Mouse (Mus musculus): ENCODE data around the gene Tcf7l2. TPM values are rescaled to one million over a fixed set of nuclear protein-coding genes. Genes with fewer than 3 reads are reported as not detected.

Tcf7l2 gene
- total RNA-seq (2014; fragmentation: Nextera tagmentation) (16.9 and 18.5 TPM in 2 replicates), total RNA-seq (2017) (1.2 and 2.3 TPM in 2 replicates), polyA plus RNA-seq (2012) (9.8 and 13.0 TPM in 2 replicates)

DNA sequence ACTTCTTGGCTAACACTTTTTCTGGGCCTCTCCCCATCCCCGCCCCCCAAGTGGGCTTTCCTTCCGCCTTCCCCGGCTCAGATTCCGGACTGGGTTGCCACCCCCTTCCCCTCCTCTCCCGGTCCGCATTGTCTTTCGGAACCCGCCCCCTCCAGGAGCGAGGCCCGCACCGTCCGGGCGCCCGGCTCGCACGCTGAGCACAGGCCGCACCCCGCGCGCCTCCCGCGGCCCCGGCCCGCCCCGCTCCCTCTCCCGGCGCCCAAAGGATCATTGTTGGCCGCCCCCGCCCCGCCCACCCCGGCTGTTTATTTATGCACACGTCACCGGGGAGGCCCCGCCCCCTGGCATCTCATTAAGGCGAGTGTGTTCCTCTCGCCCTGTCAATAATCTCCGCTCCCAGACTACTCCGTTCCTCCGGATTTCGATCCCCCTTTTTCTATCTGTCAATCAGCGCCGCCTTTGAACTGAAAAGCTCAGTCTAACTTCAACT is at the start of gene Tcf7l2:
Tcf7l2 (plus strand) TSS at position 382 of the 490 bp plus-strand sequence.
- Histone ChIP-seq H3K36me3 (replicated peaks) (no peaks in the 10 kb centered on the region), H3K27me3 (ENCODE audit: insufficient read depth, low read length) (peaks cover 50% of the 10 kb centered on the region), H3K4me1 (ENCODE audit: insufficient read depth, low read depth, low read length) (peaks cover 23% of the 10 kb centered on the region), H3K4me3 (ENCODE audit: low read depth, low read length) (peak within 1 kb of the TSS; percentile 72), H3K9me3 (replicated peaks) (peaks cover 5% of the 10 kb centered on the region)
- TF ChIP-seq POLR2AphosphoS5 (IDR thresholded peaks at IDR 0.05; ENCODE audit: insufficient replicate concordance, low read depth, low read length) (no peak), GATA2 (IDR thresholded peaks at IDR 0.05; ENCODE audit: borderline replicate concordance, low read depth, low read length) (no peak)
- DNase-seq (ENCODE audit: low spot score), result peak; percentile 62
- peak; percentile 73 for ATAC-seq (ENCODE audit: extremely low read depth, insufficient number of reproducible peaks, low FRiP score, poor library complexity, severe bottlenecking)

GRCm38 (mm10) chr19:55694651-55695050 is 47.0 kb upstream of the Tcf7l2 start:
- no peaks in the 10 kb centered on the region for H3K9me3 ChIP-seq (replicated peaks)
- no peaks in the 10 kb centered on the region for H3K36me3 ChIP-seq (replicated peaks)
- H3K4me3 ChIP-seq (ENCODE audit: low read depth, low read length), result no peak overlapping the region
- H3K27me3 ChIP-seq (ENCODE audit: insufficient read depth, low read length), result peaks cover 37% of the 10 kb centered on the region
- no peak for TF ChIP-seq POLR2AphosphoS5 (IDR thresholded peaks at IDR 0.05; ENCODE audit: insufficient replicate concordance, low read depth, low read length)
- TF ChIP-seq CTCF (IDR thresholded peaks at IDR 0.05; ENCODE audit: low read depth, low read length), result no peak
- TF ChIP-seq TAL1 (conservative IDR thresholded peaks at IDR 0.05; ENCODE audit: low read depth, low read length), result no peak
- TF ChIP-seq GATA1 (IDR thresholded peaks at IDR 0.05; ENCODE audit: borderline replicate concordance, low read length), result no peak
- no peak for TF ChIP-seq GATA2 (IDR thresholded peaks at IDR 0.05; ENCODE audit: borderline replicate concordance, low read depth, low read length)
- ATAC-seq (ENCODE audit: extremely low read depth, insufficient number of reproducible peaks, low FRiP score, poor library complexity, severe bottlenecking) (no peak), DNase-seq (ENCODE audit: low spot score) (no peak)
- H3K4me1 ChIP-seq (ENCODE audit: insufficient read depth, low read depth, low read length), result no peaks in the 10 kb centered on the region

GRCm38 (mm10) chr19:55695418-55695817 is 46.2 kb upstream of the Tcf7l2 start:
- peaks cover 5% of the 10 kb centered on the region; the same call in 1 of the 2 replicates for H3K4me1 ChIP-seq (ENCODE audit: insufficient read depth, low read depth, low read length)
- H3K36me3 ChIP-seq (replicated peaks), result no peaks in the 10 kb centered on the region
- peaks cover 44% of the 10 kb centered on the region for H3K27me3 ChIP-seq (ENCODE audit: insufficient read depth, low read length)
- DNase-seq (ENCODE audit: low spot score) (no peak), ATAC-seq (ENCODE audit: extremely low read depth, insufficient number of reproducible peaks, low FRiP score, poor library complexity, severe bottlenecking) (no peak)
- TF ChIP-seq CTCF (IDR thresholded peaks at IDR 0.05; ENCODE audit: low read depth, low read length), result no peak
- no peak for TF ChIP-seq GATA2 (IDR thresholded peaks at IDR 0.05; ENCODE audit: borderline replicate concordance, low read depth, low read length)
- TF ChIP-seq TAL1 (conservative IDR thresholded peaks at IDR 0.05; ENCODE audit: low read depth, low read length), result no peak
- TF ChIP-seq POLR2AphosphoS5 (IDR thresholded peaks at IDR 0.05; ENCODE audit: insufficient replicate concordance, low read depth, low read length), result no peak
- TF ChIP-seq GATA1 (IDR thresholded peaks at IDR 0.05; ENCODE audit: borderline replicate concordance, low read length), result no peak
- no peak overlapping the region for H3K4me3 ChIP-seq (ENCODE audit: low read depth, low read length)
- H3K9me3 ChIP-seq (replicated peaks), result no peaks in the 10 kb centered on the region

GRCm38 (mm10) chr19:55698892-55699291 is 42.7 kb upstream of the Tcf7l2 start:
- Histone ChIP-seq H3K4me3 (ENCODE audit: low read depth, low read length) (no peak overlapping the region), H3K9me3 (replicated peaks) (no peaks in the 10 kb centered on the region), H3K27me3 (ENCODE audit: insufficient read depth, low read length) (peaks cover 38% of the 10 kb centered on the region), H3K36me3 (replicated peaks) (no peaks in the 10 kb centered on the region), H3K4me1 (ENCODE audit: insufficient read depth, low read depth, low read length) (peaks cover 9% of the 10 kb centered on the region)
- ATAC-seq (ENCODE audit: extremely low read depth, insufficient number of reproducible peaks, low FRiP score, poor library complexity, severe bottlenecking), result no peak
- DNase-seq (ENCODE audit: low spot score), result no peak
- no peak for TF ChIP-seq GATA1 (IDR thresholded peaks at IDR 0.05; ENCODE audit: borderline replicate concordance, low read length)
- TF ChIP-seq POLR2AphosphoS5 (IDR thresholded peaks at IDR 0.05; ENCODE audit: insufficient replicate concordance, low read depth, low read length), result no peak
- no peak for TF ChIP-seq TAL1 (conservative IDR thresholded peaks at IDR 0.05; ENCODE audit: low read depth, low read length)
- no peak for TF ChIP-seq CTCF (IDR thresholded peaks at IDR 0.05; ENCODE audit: low read depth, low read length)
- no peak for TF ChIP-seq GATA2 (IDR thresholded peaks at IDR 0.05; ENCODE audit: borderline replicate concordance, low read depth, low read length)

GRCm38 (mm10) chr19:55700214-55700568 is 41.4 kb upstream of the Tcf7l2 start:
- H3K27me3 ChIP-seq (ENCODE audit: insufficient read depth, low read length), result peaks cover 29% of the 10 kb centered on the region
- no peak for ATAC-seq (ENCODE audit: extremely low read depth, insufficient number of reproducible peaks, low FRiP score, poor library complexity, severe bottlenecking)
- H3K36me3 ChIP-seq (replicated peaks), result no peaks in the 10 kb centered on the region
- no peak for DNase-seq (ENCODE audit: low spot score)
- peaks cover 9% of the 10 kb centered on the region for H3K4me1 ChIP-seq (ENCODE audit: insufficient read depth, low read depth, low read length)
- H3K9me3 ChIP-seq (replicated peaks), result no peaks in the 10 kb centered on the region
- TF ChIP-seq POLR2AphosphoS5 (IDR thresholded peaks at IDR 0.05; ENCODE audit: insufficient replicate concordance, low read depth, low read length), result no peak
- no peak for TF ChIP-seq GATA1 (IDR thresholded peaks at IDR 0.05; ENCODE audit: borderline replicate concordance, low read length)
- TF ChIP-seq GATA2 (IDR thresholded peaks at IDR 0.05; ENCODE audit: borderline replicate concordance, low read depth, low read length), result no peak
- no peak for TF ChIP-seq CTCF (IDR thresholded peaks at IDR 0.05; ENCODE audit: low read depth, low read length)
- no peak for TF ChIP-seq TAL1 (conservative IDR thresholded peaks at IDR 0.05; ENCODE audit: low read depth, low read length)
- no peak overlapping the region for H3K4me3 ChIP-seq (ENCODE audit: low read depth, low read length)

DNA sequence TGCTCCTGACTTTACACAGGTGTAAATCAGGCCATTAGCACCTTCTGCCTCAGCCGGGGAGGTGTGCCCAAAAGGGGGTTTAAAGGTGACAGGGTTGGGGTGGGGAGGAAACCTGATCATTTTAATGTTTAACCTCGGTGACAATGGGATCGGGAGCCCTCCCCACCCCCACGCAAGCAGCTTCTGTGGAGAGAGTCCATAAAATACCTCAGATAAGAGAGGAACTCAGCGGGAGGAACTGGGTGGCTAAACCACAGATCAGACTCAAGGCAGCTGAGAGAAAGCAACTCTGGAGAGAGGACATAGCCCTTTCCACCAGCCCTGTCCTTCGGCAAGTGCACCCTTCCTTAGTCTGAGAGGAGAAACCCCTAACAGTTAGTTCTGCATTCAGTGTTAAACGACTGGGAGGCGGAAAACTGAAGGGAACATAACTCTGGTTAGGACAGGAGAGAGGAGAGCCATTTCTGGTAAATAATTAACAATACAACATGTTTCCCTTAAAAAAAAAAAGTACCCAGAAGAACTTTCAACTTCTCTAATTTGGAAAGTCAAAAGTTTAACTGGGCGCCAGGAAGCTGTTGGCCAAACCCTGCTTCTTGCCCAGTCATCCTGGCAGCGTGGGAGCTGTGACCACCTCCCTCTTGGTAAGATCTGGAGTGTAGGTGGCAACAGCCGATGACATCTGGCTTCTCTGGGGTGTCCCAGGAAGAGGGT is 40.9 kb upstream of the Tcf7l2 start:
- Histone ChIP-seq H3K36me3 (replicated peaks) (no peaks in the 10 kb centered on the region), H3K27me3 (ENCODE audit: insufficient read depth, low read length) (peaks cover 26% of the 10 kb centered on the region), H3K4me1 (ENCODE audit: insufficient read depth, low read depth, low read length) (peaks cover 9% of the 10 kb centered on the region), H3K9me3 (replicated peaks) (no peaks in the 10 kb centered on the region), H3K4me3 (ENCODE audit: low read depth, low read length) (no peak overlapping the region)
- TF ChIP-seq TAL1 (conservative IDR thresholded peaks at IDR 0.05; ENCODE audit: low read depth, low read length) (no peak), GATA2 (IDR thresholded peaks at IDR 0.05; ENCODE audit: borderline replicate concordance, low read depth, low read length) (no peak), POLR2AphosphoS5 (IDR thresholded peaks at IDR 0.05; ENCODE audit: insufficient replicate concordance, low read depth, low read length) (no peak), CTCF (IDR thresholded peaks at IDR 0.05; ENCODE audit: low read depth, low read length) (no peak), GATA1 (IDR thresholded peaks at IDR 0.05; ENCODE audit: borderline replicate concordance, low read length) (no peak)
- DNase-seq (ENCODE audit: low spot score) (no peak), ATAC-seq (ENCODE audit: extremely low read depth, insufficient number of reproducible peaks, low FRiP score, poor library complexity, severe bottlenecking) (no peak)

Measured in G1E (cell line).